Mouse (Mus musculus) stomach, embryonic 16.5 days (tissue): ENCODE results near the gene Gm8677. TPM values are rescaled to one million over a fixed set of nuclear protein-coding genes. Genes with fewer than 3 reads are reported as not detected.
"Not testable (repeated sequence)": the region's sequence is repeated elsewhere in the genome, so short reads cannot be mapped to it uniquely, and the experiment has no call there.

Source experiments
- ATAC-seq: fragments of 200-750 bp; cut with Nextera tagmentation; 2 replicates; pipeline ENCODE4 v1.8.0; 2017; ENCODE audit warnings: moderate number of reproducible peaks, moderate TSS enrichment; ENCODE audit not compliant: insufficient read depth, low FRiP score
- H3K27ac ChIP-seq: fragments of 300-500 bp; sonication (generic); 2 replicates; pipeline ENCODE4 v1.5.1; 2014; ENCODE audit warnings: low read length
- H3K27me3 ChIP-seq: fragments of 300-500 bp; sonication (generic); 2 replicates; pipeline ENCODE4 v1.6.1; 2014; ENCODE audit warnings: low read length, control low read depth, mixed read lengths; ENCODE audit not compliant: control insufficient read depth, insufficient read depth
- H3K36me3 ChIP-seq: fragments of 300-500 bp; sonication (generic); 2 replicates; pipeline ENCODE4 v1.6.1; 2014; ENCODE audit warnings: low read length; ENCODE audit not compliant: control insufficient read depth, insufficient read depth
- H3K4me1 ChIP-seq: fragments of 300-500 bp; sonication (generic); 2 replicates; pipeline ENCODE4 v1.6.1; 2014; ENCODE audit warnings: low read length, control low read depth, mixed read lengths; ENCODE audit not compliant: control insufficient read depth, insufficient read depth
- H3K4me2 ChIP-seq: fragments of 300-500 bp; sonication (generic); 2 replicates; pipeline ENCODE4 v1.6.1; 2014; ENCODE audit warnings: low read depth, low read length, mixed read lengths
- H3K4me3 ChIP-seq: fragments of 300-500 bp; sonication (generic); replicated peaks from 2 replicates; pipeline ENCODE4 v1.5.1; 2014; ENCODE audit warnings: mild to moderate bottlenecking, low read length
- H3K9ac ChIP-seq: fragments of 300-500 bp; sonication (generic); 2 replicates; pipeline ENCODE4 v1.6.1; 2014; ENCODE audit warnings: low read length
- H3K9me3 ChIP-seq: fragments of 300-500 bp; sonication (generic); replicated peaks from 2 replicates; pipeline ENCODE4 v1.6.1; 2016; ENCODE audit warnings: low read length, control low read depth; ENCODE audit not compliant: control insufficient read depth
- WGBS: fragments of 180-500 bp; shearing (Covaris S2); extraction: QIAGEN DNeasy Blood & Tissue Kit; methylation state at CpG from one replicate; pipeline ENCODE4 v1.1.7; 2014; 5-methylcytosine and 5-hydroxymethylcytosine counted together
- polyA plus RNA-seq: library from polyadenylated mRNA; unstranded; fragments of >200 nt; fragmentation: Nextera tagmentation; extraction: Ambion mirVana; gene quantifications from 2 replicates; pipeline ENCODE4 v1.2.1, GENCODE M21; 2015

Gm8677 gene
- polyA plus RNA-seq = not detected in 2 replicates

GRCm38 (mm10) chr7:22534787-22535186 is at the start of gene Gm8677:
Gm8677 (minus strand) TSS chr7:22534887.
- H3K4me2 ChIP-seq, H3K36me3 ChIP-seq, ATAC-seq, H3K4me1 ChIP-seq, H3K27me3 ChIP-seq, H3K9me3 ChIP-seq, H3K27ac ChIP-seq, H3K4me3 ChIP-seq, H3K9ac ChIP-seq: not testable (repeated sequence)
- WGBS = no CpG with 5 or more reads among the region's 1 CpGs

GRCm38 (mm10) chr7:22565243-22565642 is 30.6 kb upstream of the Gm8677 start, which contains the start of gene Gm4201:
Gm4201 (minus strand) TSS chr7:22565343.
- not testable (repeated sequence) for H3K27ac ChIP-seq, H3K4me2 ChIP-seq, H3K27me3 ChIP-seq, H3K9me3 ChIP-seq, H3K4me3 ChIP-seq, ATAC-seq, H3K36me3 ChIP-seq, H3K9ac ChIP-seq, H3K4me1 ChIP-seq
- no CpG with 5 or more reads among the region's 3 CpGs for WGBS

- no CpG with 5 or more reads among the region's 3 CpGs for WGBS
- H3K27me3 ChIP-seq, H3K9ac ChIP-seq, H3K9me3 ChIP-seq, H3K4me1 ChIP-seq, H3K27ac ChIP-seq, H3K4me2 ChIP-seq, ATAC-seq, H3K4me3 ChIP-seq, H3K36me3 ChIP-seq: not testable (repeated sequence)
Measured at GRCm38 (mm10) chr7:22522667-22523066, 12.0 kb downstream of the Gm8677 start, which contains the start of gene Vmn1r152. Vmn1r152 (plus strand) TSS chr7:22522967.

- H3K4me1 ChIP-seq = not testable (repeated sequence)
- WGBS = 18% methylated on average over 1 of the region's 3 CpGs
Measured at GRCm38 (mm10) chr7:22499578-22499977, 35.1 kb downstream of the Gm8677 start, which contains the start of gene Vmn1r151. Vmn1r151 (minus strand) TSS chr7:22499678.

More at GRCm38 (mm10) chr7:22499578-22499977, 35.1 kb downstream of the Gm8677 start, which contains the start of gene Vmn1r151:
- not testable (repeated sequence) for ATAC-seq, H3K9ac ChIP-seq, H3K27me3 ChIP-seq, H3K27ac ChIP-seq, H3K9me3 ChIP-seq, H3K36me3 ChIP-seq, H3K4me3 ChIP-seq, H3K4me2 ChIP-seq

Other genes starting within 250 kb of the Gm8677 start
- not detected in 2 replicates for gene Gm4187, start 205.2 kb downstream of the Gm8677 start, polyA plus RNA-seq
- not detected in 2 replicates for gene Gm8660, start 163.8 kb downstream of the Gm8677 start, polyA plus RNA-seq
- gene Vmn1r148, start 121.3 kb downstream of the Gm8677 start, polyA plus RNA-seq = not detected in 2 replicates
- not detected in 2 replicates for gene Vmn1r149, start 96.7 kb downstream of the Gm8677 start, polyA plus RNA-seq
- gene Gm10665, start 70.8 kb downstream of the Gm8677 start, polyA plus RNA-seq = not detected in 2 replicates
- gene Vmn1r151, start 35.2 kb downstream of the Gm8677 start, polyA plus RNA-seq = not detected in 2 replicates
- gene Vmn1r152, start 11.9 kb downstream of the Gm8677 start, polyA plus RNA-seq = not detected in 2 replicates
- gene Gm4201, start 30.5 kb upstream of the Gm8677 start, polyA plus RNA-seq = not detected in 2 replicates
- gene Gm4565, start 53.2 kb upstream of the Gm8677 start, polyA plus RNA-seq = not detected in 2 replicates
- gene Vmn1r155, start 123.1 kb upstream of the Gm8677 start, polyA plus RNA-seq = not detected in 2 replicates
- not detected in 2 replicates for gene Gm8693, start 157.4 kb upstream of the Gm8677 start, polyA plus RNA-seq
- not detected in 2 replicates for gene Gm4567, start 184.8 kb upstream of the Gm8677 start, polyA plus RNA-seq
- not detected in 2 replicates for gene Vmn1r157, start 226.8 kb upstream of the Gm8677 start, polyA plus RNA-seq